Mouse (Mus musculus) olfactory bulb, adult 2 months (tissue): ENCODE measurements around the gene Klhl25. TPM values are rescaled to one million over a fixed set of nuclear protein-coding genes. Genes with fewer than 3 reads are reported as not detected.
A peak's percentile ranks its signal among the peaks of the same experiment; 100 is the strongest.

Source experiments
- H3K27ac ChIP-seq: fragments of 200-500 bp; 2 replicates; pipeline ENCODE4 v1.5.1; 2012; ENCODE audit warnings: low read depth, low read length; ENCODE audit not compliant: insufficient read depth
- H3K4me1 ChIP-seq: fragments of 200-500 bp; 2 replicates; pipeline ENCODE4 v1.6.1; 2012; ENCODE audit warnings: low read length; ENCODE audit not compliant: control insufficient read depth, insufficient read depth
- H3K4me3 ChIP-seq: fragments of 200-500 bp; 2 replicates; pipeline ENCODE4 v1.5.1; 2012; ENCODE audit warnings: mild to moderate bottlenecking, low read depth, low read length, moderate library complexity; ENCODE audit not compliant: insufficient read depth
- CTCF ChIP-seq: fragments of 200-500 bp; IDR thresholded peaks from 2 replicates; pipeline ENCODE4 v1.5.1; 2012; ENCODE audit warnings: low read depth, mild to moderate bottlenecking, low read length, moderate library complexity; ENCODE audit not compliant: insufficient read depth
- POLR2A ChIP-seq: fragments of 200-500 bp; IDR thresholded peaks from 2 replicates; pipeline ENCODE4 v1.6.1; 2012; ENCODE audit warnings: mild to moderate bottlenecking, low read depth, low read length, moderate library complexity; ENCODE audit not compliant: insufficient read depth
- WGBS: fragments of 180-500 bp; shearing (Covaris S2); methylation state at CpG from one replicate; pipeline ENCODE4 v1.1.7; 2018; 5-methylcytosine and 5-hydroxymethylcytosine counted together
- polyA plus RNA-seq: library from polyadenylated mRNA; stranded (reverse); fragments of >200 nt; gene quantifications from 2 replicates; pipeline ENCODE4 v1.2.4, GENCODE M21; 2012; ENCODE audit warnings: low replicate concordance; ENCODE audit not compliant: missing spikeins, insufficient read depth, insufficient read length

Gene Klhl25
- polyA plus RNA-seq: not detected in 2 replicates

DNA sequence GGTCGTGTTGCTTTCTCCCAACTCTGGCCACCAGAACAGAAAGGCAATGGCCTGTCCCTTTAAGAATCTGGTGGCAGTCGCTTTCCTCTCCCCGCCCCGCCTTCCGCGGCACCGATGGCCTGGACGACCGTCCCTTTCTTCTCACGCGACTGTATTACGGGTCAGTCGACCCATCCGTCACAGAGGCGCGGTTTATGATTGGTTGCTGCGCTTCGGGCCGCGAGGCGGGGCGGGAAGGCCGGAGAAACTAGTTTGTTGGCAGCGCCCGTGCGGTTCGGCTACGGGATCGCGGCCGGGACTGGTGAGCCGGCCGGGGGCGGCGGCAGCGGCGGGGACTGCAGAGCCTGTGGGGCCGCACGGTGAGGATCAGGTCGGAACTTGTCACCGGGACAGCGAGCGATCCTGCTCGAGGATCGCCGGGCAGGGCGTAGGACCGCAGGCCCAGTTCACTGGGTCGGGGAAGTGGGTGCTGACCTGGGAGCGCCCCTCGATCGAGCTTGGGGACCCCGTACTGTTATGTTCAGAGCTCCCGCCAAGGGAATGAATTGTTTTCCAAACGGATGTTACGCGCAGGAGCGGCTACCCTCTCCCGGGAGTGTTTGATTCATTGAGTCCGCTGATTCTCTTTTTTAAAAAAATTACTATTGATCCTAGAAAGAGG, at the start of gene Klhl25:
Klhl25 (plus strand) TSS at position 196 of the 661 bp plus-strand sequence.
- Histone ChIP-seq H3K4me1 (peaks cover 26% of the 10 kb centered on the region), H3K4me3 (peak within 1 kb of the TSS; percentile 80), H3K27ac (no peak within 1 kb of the TSS)
- WGBS: under 1% methylated on average over 60 of the region's 60 CpGs
- TF ChIP-seq CTCF (no peak), POLR2A (peak; percentile 55; the same call in 1 of the 2 replicates)

DNA sequence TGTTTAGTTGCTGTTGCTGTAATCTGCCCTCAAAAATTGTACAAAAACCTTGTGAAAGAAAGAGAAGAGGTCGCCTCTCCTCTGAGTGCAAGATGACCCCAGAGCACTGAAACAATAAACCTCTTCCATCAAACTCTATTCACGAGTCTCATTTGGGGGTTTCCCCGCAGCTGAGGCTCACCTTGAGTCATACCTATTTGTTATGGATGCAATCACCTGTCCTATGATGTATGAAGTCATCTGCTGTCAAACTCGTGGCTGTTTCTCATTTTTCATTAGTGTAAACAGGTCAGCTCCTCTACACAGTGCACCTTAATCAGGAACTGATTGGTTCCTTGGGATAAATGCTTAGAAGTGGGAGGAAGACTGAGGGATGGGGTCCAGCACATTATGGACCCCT, 47.6 kb upstream of the Klhl25 start:
- no peak overlapping the region for H3K27ac ChIP-seq
- no peak for TF ChIP-seq POLR2A
- no peak for TF ChIP-seq CTCF
- H3K4me1 ChIP-seq: no peaks in the 10 kb centered on the region; the same call in 1 of the 2 replicates
- no peak overlapping the region for H3K4me3 ChIP-seq
- 85% methylated on average over 4 of the region's 4 CpGs for WGBS

- Histone ChIP-seq H3K4me1 (no peaks in the 10 kb centered on the region; the same call in 1 of the 2 replicates), H3K4me3 (no peak overlapping the region), H3K27ac (no peak overlapping the region)
- TF ChIP-seq POLR2A (no peak), CTCF (no peak)
- 95% methylated on average over 3 of the region's 3 CpGs for WGBS
Observed at GRCm38 (mm10) chr7:75801022-75801421, 47.1 kb upstream of the Klhl25 start.

DNA sequence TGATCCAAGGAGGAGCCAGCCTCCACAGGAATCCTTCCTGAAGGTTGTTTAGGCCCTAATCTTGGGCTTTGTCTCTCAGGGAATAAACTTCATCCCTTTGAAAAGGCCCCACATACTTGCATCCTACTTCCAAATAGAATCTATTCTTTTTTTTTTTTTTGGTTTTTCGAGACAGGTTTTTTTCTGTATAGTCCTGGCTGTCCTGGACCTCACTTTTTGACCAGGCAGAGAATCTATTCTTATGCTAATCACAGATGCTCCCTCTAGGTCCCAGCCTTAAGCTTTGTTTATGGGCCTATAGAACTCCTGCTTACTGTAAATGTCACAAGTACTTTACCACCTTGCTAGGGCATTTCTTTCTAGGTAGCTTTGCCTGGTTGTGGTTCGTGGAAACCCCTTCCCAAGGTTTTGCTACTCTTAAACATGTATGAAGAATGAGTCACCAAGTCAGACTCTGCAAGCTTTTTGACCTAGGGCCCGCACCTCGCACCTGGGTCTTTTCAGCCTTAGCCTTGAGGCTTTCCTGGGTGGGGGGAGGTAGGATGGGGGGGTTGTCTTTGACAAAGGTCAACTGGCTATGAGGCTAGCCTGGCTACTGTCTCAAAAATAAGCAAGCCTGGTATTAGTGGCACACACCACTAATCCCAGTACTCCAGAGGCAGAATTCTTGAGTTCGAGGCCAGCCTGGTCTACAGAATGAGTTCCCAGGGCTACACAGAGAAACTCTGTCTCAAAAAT, 46.3 kb upstream of the Klhl25 start:
- WGBS: 92% methylated on average over 5 of the region's 5 CpGs
- Histone ChIP-seq H3K4me1 (no peaks in the 10 kb centered on the region), H3K27ac (no peak overlapping the region), H3K4me3 (no peak overlapping the region)
- TF ChIP-seq CTCF (no peak), POLR2A (no peak)

DNA sequence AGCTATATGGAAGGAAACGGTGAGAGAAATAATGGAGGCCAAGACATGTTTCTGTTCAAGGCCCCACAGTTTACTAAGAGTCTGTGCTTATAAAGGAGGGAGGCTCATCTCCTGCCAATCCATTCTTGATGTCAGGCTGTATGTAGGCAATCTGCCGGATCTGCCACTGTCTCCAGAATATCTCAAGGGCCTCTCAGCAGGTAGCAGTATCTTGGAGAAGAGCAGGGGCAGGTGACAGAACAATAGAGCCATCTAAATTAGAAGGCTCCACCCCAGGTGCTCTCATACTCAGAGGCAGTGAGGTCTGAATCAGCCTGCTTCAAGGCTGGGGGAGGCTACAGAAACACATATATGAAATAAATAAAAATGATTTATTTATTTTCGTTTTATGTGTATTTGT, 45.2 kb upstream of the Klhl25 start:
- TF ChIP-seq CTCF: no peak
- TF ChIP-seq POLR2A: no peak
- Histone ChIP-seq H3K4me3 (no peak overlapping the region), H3K27ac (no peak overlapping the region), H3K4me1 (no peaks in the 10 kb centered on the region)
- WGBS: 89% methylated on average over 3 of the region's 3 CpGs

GRCm38 (mm10) chr7:75806161-75806560, 41.9 kb upstream of the Klhl25 start:
- H3K27ac ChIP-seq: no peak overlapping the region
- 87% methylated on average over 4 of the region's 4 CpGs for WGBS
- no peak overlapping the region for H3K4me3 ChIP-seq
- H3K4me1 ChIP-seq: no peaks in the 10 kb centered on the region
- TF ChIP-seq POLR2A (no peak), CTCF (no peak)

DNA sequence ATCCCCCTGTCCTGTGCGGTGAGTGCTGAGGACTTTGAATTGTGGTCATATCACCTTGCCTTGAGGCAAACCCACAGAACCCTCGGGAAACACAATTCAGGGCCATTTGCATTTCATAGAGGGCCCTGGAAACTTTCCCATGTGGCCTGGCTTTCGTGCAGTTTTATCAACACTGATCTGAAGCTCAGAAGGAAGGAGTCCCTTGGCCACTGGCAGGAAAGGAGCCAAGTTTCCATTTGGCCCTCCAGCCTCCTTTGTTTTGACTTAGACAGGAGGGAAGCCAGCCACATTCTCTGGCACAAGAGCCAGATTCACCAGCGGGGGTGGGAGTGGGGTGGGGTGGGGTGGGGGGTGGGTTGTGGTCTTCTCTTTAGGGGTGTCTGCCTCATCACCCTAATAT, 41.4 kb upstream of the Klhl25 start:
- Histone ChIP-seq H3K4me1 (no peaks in the 10 kb centered on the region), H3K27ac (no peak overlapping the region), H3K4me3 (no peak overlapping the region)
- no peak for TF ChIP-seq CTCF
- no peak for TF ChIP-seq POLR2A
- WGBS: 37% methylated on average over 4 of the region's 4 CpGs

- no peaks in the 10 kb centered on the region for H3K4me1 ChIP-seq
- 85% methylated on average over 17 of the region's 17 CpGs for WGBS
- no peak overlapping the region for H3K4me3 ChIP-seq
- TF ChIP-seq POLR2A (no peak), CTCF (no peak)
- no peak overlapping the region for H3K27ac ChIP-seq
Observed at GRCm38 (mm10) chr7:75807460-75808304, 40.4 kb upstream of the Klhl25 start.

DNA sequence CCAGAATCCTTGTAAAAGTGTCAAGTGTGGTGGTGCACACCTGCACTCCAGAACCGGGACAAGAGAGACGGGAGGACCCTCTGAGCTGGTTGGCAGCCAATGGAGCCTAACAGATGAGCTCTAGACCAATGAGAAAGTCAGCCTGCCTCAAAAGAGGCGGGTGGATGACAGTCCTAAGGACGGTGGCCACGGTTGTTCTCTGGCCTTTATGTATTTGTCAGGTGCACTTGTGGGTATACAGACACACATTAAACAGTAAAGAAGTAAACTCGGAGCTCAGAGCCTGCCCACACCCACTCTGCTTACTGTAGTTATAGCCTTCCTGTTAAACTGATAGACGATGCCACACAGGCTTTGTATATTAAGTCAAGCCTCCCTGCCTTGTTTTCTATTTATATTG, 27.4 kb upstream of the Klhl25 start:
- TF ChIP-seq POLR2A: no peak
- no peak for TF ChIP-seq CTCF
- H3K4me3 ChIP-seq: no peak overlapping the region
- H3K4me1 ChIP-seq: no peaks in the 10 kb centered on the region
- H3K27ac ChIP-seq: no peak overlapping the region
- 91% methylated on average over 7 of the region's 7 CpGs for WGBS
